Mouse (Mus musculus) right cerebral cortex, postnatal 10 days (tissue): Measurements from ENCODE around the gene Sh3bp4.

Experiments
- DNase-seq, 2 experiments: peaks; one replicate each; pipeline ENCODE4 v3.0.0; 2021; ENCODE audit warnings: low spot score in 2 of 2

The Sh3bp4 gene

DNA sequence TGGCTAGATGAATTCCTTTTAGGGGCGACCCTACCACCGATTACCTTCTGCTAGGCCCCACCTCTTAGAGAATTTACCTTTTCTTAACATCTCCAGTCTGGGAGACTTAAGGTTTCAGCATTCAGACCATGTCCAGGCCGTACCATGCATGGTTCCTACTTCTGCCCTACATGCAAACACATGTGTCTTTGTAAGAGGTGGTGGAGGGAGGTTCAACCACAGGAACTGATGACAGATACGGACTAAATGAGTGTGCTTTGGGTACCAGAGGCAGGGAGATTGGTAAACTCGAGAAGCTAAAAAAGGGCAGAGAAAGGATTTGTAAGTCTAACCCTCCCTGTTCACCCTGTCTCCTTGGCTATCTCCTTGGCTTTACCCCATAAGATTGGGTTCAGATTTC lies 23.5 kb downstream of the Sh3bp4 start:
- no peak for DNase-seq

DNA sequence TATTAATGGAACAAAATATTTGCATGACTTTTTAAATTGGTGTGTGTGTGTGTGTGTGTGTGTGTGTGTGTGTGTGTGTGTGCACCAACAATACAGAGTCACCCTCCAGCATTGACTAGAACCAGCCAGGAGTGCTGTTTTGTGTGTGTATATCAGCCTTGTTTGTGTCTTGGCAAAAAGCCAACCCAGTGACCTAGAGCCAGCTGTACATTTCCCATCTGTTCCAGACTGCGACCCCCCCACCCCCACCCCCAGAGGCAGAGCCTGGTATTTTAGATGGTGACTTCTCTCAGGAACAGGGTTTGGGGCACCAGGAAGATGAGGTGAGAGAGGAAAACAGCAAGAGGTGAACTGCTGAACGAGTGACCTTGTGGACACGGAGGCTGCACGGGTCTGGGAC lies 24.2 kb downstream of the Sh3bp4 start:
- DNase-seq, result no peak

DNA sequence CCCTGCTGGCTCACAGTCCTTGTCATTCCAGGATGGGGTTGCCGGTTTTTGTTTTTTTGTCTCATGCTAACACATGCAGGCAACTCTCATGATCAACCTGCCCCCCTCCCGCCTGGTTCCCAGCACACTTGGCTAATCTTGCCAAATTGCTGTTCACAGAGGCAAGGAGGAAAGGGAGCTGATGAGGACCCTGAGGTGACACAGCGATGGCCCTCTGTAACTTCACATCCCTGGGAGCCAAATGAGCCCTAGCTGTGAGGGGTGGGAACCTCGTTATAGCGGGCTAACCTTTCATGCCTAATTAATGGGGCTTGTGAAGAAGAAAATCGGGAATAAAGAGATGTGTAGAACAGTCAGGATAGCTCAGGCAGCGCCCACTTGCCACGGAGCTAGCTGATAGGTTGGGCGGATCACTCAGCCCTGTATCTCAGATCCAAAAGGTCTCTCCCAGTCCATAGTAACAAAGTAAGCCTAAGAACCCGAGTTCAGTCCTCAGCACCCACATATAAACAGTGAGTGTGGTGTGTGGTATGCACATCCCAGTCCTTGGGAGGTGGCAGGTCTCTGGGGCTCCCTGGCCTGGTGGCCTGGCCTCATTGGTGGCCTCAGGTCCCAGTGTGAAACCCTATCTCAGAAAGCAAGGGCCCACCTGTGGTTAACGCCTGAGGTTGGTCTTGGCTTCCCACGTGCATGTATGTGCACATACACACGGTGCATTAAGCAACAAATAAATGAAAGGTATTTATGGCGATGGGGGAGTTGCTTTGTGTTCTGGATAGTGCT lies 25.6 kb downstream of the Sh3bp4 start:
- DNase-seq, result no peak

DNA sequence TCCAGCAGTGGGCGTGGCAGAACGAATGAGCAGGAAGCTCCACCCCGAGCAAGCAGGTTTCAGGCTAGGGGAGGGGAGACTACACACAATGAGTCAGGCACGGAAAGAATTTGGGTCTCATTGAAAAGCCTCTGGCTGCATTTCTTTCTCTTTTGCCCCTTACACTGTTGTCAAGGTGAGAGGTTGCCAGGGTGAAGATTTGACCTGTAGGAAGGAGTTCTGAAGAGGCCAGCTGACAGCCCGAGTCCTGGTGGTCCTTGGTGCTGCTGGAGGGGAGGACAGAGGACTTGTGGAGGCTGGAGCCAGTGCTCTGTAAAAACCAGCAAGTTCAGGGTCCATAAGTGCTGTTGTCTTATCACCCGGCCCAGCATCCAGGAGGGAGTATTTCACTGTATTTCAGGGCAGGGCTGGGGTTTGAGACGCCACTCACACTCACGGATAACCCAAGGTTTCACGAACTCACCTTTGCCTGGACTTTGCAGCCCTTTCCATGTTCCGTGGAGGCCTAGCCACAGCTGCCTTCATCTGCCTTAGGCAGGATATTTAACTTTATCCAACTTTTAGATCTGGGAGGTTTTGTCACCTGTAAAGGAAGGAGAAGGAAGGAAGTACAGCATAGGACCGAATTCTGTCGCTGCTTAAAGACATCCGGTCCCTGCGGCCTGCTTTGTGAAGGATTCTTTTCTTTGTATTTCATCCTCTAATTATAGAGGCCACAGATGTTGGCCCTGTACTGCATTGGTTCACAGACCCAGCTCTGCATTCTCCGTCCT lies 32.2 kb downstream of the Sh3bp4 start:
- no peak for DNase-seq

DNA sequence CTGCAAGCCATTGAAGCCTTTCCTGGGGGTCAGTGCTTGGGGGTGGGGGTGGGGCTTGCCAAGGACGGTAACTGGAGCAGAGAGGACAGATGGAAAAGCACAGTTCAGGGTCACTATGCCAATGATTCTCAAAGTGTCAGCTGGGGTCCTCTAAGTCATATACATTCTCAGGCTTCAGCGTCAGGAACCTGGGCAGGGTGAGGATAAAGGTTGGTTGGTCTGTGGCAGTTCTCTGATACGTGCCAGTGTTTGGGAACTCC lies 32.7 kb downstream of the Sh3bp4 start:
- no peak for DNase-seq

DNA sequence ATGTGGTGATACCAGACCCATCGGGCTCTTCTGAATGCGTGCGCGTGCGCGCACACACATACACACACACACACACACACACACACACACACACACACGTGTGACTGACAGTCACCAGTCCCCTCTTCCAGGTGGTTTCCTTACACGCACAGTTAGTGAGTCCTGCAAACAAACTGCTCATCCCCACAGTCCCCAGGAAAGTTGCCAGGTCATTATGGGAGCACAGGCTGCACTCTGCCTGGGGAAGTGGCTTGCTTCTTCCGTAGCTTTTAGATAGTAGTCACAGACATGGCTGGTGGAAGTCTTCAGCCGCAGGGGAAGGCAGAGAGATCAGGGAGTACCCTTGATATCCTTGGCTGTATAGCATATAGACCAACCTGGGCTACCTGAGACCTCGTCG lies 33.3 kb downstream of the Sh3bp4 start:
- no peak for DNase-seq

DNA sequence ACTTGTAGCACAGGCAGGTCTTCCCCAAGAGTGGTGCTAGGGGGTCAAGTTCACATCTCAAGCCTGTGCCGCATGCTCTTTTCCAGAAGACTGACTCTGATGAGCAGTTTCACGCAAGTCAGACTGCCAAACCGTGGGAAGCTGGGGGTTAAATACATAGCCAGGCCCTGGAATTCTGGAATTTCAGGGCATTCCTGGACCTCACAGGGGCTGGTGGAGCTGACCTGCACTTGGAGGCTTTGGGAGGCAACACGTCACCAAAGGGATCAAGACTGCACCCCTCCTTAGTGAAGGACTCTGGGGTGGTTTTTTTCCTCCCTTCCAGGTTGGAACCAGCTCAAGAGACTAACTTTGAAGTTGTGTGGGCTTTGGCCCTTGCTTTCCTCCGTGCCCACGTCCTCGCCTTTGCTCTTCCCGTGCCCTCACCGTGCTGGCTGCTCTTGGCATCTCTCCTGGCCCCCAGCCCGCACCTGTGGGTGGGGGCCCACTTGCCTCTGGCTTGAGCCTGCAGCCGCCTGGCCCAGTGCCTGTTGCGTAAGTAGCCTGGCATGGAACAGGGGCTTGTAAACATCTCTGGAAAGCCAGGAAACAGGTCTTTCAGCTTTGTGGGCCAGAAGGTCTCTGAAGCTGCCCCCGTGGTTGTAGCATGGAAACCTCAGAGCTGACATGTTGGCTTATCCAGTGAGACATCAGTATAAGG lies 34.0 kb downstream of the Sh3bp4 start:
- no peak for DNase-seq

DNA sequence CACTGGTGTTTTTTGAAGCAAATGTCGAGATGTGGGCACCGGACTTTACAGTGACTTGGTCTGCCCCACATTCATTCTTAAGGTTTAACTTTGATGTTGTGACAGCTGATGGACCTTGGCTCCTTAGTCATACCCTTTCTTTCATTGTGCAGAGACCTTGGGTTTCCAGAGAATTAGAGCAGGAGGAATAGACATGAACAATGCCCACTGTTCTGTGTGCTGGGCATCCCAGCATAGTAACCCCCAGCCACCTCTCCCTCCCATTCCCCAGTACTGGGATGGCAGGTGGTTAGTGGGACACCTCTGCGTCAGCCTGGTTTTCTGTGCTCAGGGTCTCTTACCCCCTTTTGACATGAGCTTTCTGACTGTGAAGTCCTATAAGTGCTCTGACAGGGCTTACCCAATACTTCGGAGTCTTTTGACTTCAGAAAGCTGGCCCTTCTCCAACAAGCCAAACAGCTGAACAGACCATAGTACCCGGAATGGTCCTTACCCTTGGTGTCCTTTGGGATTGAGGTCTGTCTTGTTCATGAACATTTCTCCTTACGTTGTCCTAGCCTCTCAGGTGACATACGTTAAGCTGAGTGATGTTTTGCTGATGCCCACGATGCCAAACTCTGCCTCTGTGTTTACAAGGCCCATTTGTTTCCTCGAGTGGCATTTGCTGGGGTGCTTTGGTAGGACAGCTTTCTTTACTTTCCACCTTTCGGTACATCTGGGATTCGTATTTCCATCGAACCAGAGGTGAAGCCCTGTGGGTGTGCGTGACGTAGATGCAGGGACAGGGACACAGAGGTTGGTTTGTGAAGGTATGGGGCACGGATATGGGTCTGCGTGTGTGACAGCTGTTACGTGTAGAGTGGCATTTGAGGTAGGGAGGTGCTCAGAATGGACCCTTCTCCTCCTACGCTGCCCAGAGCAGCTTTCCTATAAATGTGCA lies 35.9 kb downstream of the Sh3bp4 start:
- DNase-seq, result no peak

DNA sequence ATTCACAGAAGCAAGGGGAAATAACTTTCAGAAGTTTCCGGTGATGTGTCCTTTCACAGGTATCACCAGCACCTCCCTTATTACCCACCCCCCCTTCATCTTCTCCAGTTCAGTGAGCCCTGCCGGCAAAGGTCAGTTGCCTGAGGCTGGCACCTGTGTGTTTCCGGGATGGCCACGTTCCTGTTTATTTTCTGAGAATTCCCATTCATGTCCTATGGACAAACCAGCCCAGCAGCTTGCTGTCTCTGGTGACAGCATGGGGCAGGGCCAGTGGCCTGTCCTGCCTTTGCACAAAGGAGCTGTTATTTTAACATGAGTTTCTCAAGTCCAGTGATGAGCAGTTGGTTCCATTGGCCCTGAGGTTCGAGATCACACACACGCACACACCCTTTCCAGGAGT lies 37.3 kb downstream of the Sh3bp4 start:
- no peak for DNase-seq

DNA sequence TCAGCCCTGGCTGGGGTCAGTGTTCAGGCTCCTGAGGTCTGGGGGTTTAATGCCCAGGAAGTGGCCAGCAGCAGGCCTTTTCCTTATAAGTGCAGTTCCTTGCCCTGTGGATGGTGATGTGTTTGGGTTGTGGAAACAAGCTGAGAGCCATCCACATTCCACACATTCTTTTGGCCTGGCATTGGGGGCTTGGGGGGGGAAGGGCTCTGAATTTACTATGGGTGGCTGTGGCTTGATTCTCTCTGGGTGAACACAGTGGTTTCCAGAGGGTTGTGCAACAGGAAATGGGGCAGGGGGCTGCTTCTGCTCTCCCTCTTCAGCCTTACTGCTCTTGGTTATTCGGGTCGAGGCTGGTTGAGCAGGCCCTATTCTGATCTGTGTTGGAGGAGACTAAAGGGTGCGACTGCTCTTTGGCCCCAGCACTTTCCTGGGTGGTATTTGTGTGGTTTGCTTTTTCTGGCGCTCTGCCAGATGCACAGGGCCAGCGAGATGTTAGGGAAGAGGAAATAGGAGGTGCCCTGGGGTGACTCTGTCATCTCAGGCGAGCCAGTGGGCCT lies 38.2 kb downstream of the Sh3bp4 start:
- no peak for DNase-seq

DNA sequence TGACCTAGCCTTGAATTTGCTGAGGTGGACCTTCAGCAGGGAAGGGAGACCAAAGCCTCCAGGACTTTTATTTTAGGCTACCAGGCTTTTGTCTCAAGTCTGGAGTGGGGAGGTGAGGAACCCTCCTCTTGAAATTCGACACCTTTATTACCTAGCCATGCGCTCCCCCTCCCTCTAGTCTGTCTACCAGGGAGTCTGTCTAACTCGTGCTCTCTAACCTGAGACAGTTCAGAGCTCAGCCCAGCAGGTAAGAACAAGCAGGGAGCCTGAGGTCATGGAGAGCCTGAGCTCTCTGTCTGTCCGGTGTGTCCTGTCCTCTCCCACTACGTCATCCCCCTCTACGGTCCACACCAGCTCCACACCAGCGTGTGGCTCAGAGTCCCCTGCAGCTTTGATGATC lies 39.6 kb downstream of the Sh3bp4 start:
- no peak for DNase-seq

DNA sequence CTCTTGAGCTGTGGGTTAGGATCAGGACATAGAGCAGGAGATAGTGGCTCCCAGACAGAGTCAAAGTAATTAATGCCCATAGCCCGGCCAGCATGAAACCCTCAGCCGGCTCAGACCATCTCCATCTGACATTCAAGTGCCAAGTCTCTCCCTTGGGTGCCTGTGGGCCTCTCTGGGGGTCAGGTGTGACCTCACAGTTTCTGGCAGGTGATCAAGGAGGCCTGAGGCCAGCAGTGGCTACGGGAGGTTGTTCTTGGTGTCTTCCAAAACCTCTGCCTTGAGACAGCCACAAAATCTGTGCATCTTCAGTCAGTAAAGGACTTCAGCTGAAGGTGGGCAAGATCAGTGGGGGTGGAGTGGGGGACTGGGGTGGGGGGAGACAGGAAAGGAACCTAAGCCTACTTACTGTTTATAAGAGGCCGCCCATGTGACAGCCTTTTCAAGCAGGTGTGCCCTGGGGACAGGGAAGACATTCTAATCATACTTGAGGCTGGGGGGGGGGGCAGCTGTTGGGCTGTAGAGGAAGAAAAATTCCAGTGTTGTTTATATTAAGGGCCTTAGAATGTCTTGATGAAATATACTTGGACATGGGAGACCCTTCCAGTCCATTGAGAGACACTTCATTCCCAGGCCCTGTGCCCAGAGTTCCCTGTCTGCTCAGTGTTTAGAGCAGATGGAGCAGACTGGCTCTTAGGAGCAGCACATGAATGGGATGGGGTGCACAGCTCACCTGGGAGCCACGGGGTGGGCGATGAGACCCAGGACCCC lies 40.7 kb downstream of the Sh3bp4 start:
- no peak for DNase-seq

DNA sequence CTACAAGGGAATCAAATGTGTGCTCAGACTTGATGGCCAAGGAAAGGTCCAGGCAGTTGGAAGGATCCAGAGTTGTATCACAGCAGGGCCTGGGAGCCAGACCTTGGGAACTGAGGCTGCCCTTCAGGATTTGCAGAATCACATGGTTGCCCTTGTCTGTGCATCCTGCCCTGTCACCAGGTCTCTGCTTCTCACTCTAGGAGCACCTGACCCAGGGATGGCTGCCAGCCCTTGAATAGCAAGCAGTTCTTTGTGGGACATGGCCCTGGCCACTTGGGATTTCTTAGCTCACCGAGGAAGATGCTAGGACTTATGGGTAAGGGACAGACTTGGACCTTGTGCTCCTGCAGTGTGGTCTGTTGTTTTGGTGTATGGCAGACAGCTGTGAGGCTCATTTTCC lies 42.3 kb downstream of the Sh3bp4 start:
- no peak for DNase-seq

DNA sequence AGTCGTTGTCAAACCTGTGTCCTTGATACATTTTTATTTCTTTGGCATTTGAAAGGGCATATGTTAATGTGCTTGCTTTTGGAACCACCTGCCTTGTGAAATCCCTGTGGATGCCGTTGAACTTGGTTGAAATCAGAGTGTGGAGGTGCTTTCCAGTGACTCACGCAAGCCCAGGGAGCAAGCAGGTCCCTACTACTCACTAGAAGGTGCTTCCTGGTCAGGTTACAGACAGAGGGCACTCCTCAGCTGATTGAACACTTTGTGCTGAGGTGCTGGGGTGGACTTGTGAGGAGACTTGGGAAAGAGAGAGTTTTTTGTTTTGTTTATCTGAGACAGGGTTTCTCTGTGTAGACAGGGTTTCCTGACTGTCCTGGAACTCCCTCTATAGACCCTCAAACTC lies 43.5 kb downstream of the Sh3bp4 start:
- DNase-seq, result no peak

DNA sequence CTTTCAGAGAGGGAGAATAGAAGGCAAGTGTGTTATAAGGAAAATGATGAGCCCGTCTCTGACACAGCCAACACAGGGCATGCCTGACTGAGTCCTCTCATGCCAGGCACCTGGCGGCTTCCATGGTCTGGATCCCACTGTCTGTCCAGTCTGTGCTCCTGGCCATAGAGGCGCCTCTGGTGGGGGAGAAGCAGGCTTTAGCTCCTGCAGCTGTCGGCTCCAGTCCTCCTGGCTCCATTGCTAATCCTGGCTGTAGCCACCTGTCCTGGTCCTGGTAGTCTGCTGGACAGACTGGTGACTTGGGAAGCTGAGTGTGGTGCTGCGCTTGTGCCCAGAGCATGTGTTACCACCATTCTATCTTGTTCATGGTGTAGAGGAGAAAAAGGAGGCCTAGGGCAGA lies 46.8 kb downstream of the Sh3bp4 start:
- no peak for DNase-seq

DNA sequence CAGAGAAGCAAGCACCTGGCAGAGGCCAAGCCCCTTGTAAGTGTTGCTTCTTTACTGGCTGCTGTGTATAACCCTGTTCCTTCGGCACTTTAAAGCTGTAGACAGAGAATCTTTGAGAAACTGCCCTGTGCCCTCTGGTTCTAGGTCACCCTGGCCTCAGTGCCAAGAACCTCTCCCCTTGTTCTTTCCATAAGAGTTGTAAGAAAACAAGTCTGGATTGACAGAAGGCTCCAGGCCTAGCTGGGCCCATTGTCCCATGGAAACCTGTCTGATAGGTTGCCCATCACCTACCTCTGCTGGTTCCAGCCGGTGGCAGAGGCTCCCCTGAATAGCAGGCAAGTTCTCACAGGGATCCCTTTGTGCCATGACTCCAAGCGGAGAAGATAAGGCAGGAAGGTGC lies 47.9 kb downstream of the Sh3bp4 start:
- no peak for DNase-seq

DNA sequence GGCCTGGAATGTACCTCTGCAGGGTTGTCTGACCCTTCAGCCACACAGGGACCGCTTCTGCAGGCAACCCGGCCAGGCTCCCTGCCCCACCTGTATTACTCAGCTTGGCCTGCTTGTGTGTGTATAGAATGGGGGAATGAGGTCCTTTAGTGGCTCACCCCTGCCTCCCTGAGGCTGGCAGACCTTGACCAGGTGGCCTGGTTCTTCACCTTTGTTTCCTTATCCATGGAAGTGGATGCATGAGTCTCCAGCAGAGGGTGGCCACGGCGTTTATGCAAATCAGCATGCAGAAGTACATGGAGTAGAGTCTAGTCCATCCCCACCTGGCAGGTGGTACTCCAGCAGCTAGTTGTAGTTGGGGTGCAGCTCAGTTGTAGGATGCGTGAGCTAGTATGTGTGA lies 48.6 kb downstream of the Sh3bp4 start:
- no peak for DNase-seq

DNA sequence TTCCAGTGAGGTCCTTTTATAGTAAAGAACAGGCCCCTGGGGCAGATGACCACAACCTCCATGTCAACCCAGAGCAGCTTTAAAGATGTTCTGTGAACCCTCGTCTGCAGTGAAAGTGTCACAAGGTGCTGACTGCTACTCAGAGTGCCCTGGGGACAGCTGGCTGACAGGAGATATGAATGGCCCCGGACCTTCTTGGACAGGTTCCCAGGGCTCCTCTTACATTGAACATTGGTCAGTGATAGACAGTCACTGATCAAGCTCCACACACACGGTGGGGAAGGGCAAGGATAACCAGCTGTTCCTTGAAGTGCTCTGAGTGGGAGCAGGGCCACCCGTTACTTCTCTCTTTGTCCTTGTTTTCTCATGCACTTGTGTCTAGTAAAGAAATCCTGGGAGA lies 50.1 kb downstream of the Sh3bp4 start:
- DNase-seq, result no peak

DNA sequence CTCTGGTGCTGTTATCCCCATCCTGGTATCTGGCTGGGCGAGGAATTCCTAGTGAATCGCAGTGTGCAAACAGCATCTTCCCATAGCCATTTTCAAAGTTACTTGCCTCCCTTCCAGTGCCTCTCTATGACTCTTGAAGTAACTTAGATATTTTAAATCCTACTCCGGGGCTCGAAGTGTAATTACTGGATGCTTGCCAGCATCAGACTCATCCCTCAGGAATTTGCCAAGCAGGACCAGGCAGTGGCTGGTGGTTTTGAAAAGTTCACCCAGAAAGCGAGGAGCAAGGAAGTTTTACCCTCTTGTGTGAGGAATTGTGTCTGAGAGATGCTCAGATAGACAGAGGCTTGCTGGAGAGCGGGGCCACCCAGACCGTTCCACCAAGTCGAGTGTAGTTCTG lies 51.3 kb downstream of the Sh3bp4 start:
- no peak for DNase-seq

DNA sequence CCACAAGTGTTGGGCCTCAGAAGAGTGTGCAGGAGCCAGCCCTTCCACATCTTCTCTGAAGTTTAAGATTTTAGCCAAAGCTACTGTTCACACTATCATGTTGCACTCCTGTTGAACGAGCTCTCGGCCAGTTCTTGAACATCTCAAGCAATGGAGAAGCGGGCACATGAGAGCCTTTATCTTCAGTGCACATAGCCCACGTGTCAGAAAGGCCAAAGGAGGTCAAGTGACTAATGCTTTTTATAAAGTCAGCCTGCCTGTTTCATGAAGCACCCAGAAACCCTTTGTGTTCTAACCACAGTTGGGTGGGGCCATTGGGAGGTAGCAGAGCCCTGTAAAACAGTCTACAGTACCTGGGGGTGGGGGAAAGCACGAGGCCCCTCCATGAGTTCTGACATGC lies 52.2 kb downstream of the Sh3bp4 start:
- DNase-seq, result no peak

DNA sequence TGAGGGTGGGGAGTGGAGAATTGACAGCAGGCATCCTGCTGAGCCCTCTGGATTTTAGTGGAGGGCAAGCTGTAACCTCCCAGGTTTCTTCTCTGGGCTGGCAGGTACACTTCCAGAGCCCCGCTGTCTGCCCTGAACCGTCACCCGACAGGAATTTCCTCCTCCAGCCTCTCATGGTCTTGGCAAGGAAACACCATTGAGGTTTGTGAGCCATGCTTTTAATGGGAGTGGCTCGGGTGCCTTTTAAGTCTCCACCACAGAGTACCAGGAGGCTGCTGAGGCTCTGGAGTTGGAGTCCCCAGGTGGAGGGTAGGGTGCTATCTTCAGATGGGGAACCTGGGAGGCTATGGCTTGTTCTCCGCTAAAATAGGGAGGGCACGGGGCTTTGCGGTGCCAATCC lies 53.9 kb downstream of the Sh3bp4 start:
- no peak for DNase-seq
